Mouse (Mus musculus) left cerebral cortex, postnatal 10 days (tissue): ENCODE measurements around the gene Cela1. TPM values are rescaled to one million over a fixed set of nuclear protein-coding genes. Genes with fewer than 3 reads are reported as not detected.
A peak's percentile ranks its signal among the peaks of the same experiment; 100 is the strongest.

ENCODE experiments used
- DNase-seq, 2 experiments: peaks; one replicate each; pipeline ENCODE4 v3.0.0; 2021 to 2022; ENCODE audit warnings: low spot score in 2 of 2, mixed read lengths in 1 of 2; ENCODE audit errors: extremely low spot score in 1 of 2
- intact Hi-C: fragments of 180-260 bp; cut with DNase I; formaldehyde crosslinking; loops from one replicate; pipeline ENCODE4 v1.15.1; 2025
- total RNA-seq, 2 experiments: library from RNA; stranded (reverse); gene quantifications; 2 replicates each; pipeline ENCODE4 v1.2.3; 2021

Gene Cela1
- total RNA-seq, 2 experiments from 2014 or later = 1.6 to 2.2 TPM

GRCm38 (mm10) chr15:100708433-100709078 is 20.8 kb upstream of the Cela1 start:
- DNase-seq = no peak
- intact Hi-C loops = no loop called here

- DNase-seq = no peak
- intact Hi-C loops = no loop called here
These were observed 18.5 kb upstream of the Cela1 start for GRCm38 (mm10) chr15:100706226-100706625.

GRCm38 (mm10) chr15:100705376-100705775 is 17.7 kb upstream of the Cela1 start:
- no peak for DNase-seq
- intact Hi-C loops = no loop called here

GRCm38 (mm10) chr15:100703913-100704312 is 16.2 kb upstream of the Cela1 start:
- DNase-seq = no peak
- intact Hi-C loops = no loop called here

- intact Hi-C loops = no loop called here
- no peak for DNase-seq
These were observed 14.1 kb upstream of the Cela1 start for GRCm38 (mm10) chr15:100701856-100702255.

- intact Hi-C loops = no loop called here
- no peak for DNase-seq
These were observed 13.4 kb upstream of the Cela1 start for GRCm38 (mm10) chr15:100701108-100701507.

- no peak for DNase-seq
- intact Hi-C loops = no loop called here
These were observed 12.7 kb upstream of the Cela1 start for GRCm38 (mm10) chr15:100700424-100700823.

- DNase-seq = no peak
- intact Hi-C loops = no loop called here
These were observed 11.7 kb upstream of the Cela1 start for GRCm38 (mm10) chr15:100699386-100699785.

GRCm38 (mm10) chr15:100698078-100698477 is 10.4 kb upstream of the Cela1 start:
- intact Hi-C loops = no loop called here

GRCm38 (mm10) chr15:100694406-100694805 is 6.7 kb upstream of the Cela1 start:
- no peak for DNase-seq
- intact Hi-C loops = no loop called here

More at GRCm38 (mm10) chr15:100698078-100698477, 10.4 kb upstream of the Cela1 start:
- DNase-seq = no peak

- intact Hi-C loops = no loop called here
- DNase-seq = no peak
These were observed 4.3 kb upstream of the Cela1 start for GRCm38 (mm10) chr15:100691990-100692389.

GRCm38 (mm10) chr15:100686989-100687388 is 732 bp downstream of the Cela1 start:
- intact Hi-C loops = loop anchor here (10.0 kb wide), 1 partner anchor 162 kb away; no protein-coding TSS in a partner anchor
- DNase-seq = no peak

- DNase-seq = no peak
- intact Hi-C loops = loop anchor here (10.0 kb wide), 1 partner anchor 162 kb away; no protein-coding TSS in a partner anchor
These were observed 1.3 kb downstream of the Cela1 start for GRCm38 (mm10) chr15:100686434-100686833.

GRCm38 (mm10) chr15:100685849-100686248 is 1.9 kb downstream of the Cela1 start:
- intact Hi-C loops = loop anchor here (10.0 kb wide), 1 partner anchor 161 kb away; no protein-coding TSS in a partner anchor
- DNase-seq = no peak

- no peak for DNase-seq
- intact Hi-C loops = loop anchor here (10.0 kb wide), 1 partner anchor 160 kb away; no protein-coding TSS in a partner anchor
These were observed 2.5 kb downstream of the Cela1 start for GRCm38 (mm10) chr15:100685255-100685654.

- intact Hi-C loops = loop anchor here (5.0 to 10.0 kb wide), 3 partner anchors 67 to 217 kb away; partner anchors contain the start of genes Dazap2 and Letmd1
These were observed 3.3 kb downstream of the Cela1 start for GRCm38 (mm10) chr15:100684450-100684849.

GRCm38 (mm10) chr15:100683041-100683440 is 4.7 kb downstream of the Cela1 start:
- intact Hi-C loops = loop anchor here (5.0 to 10.0 kb wide), 3 partner anchors 66 to 216 kb away; partner anchors contain the start of genes Dazap2 and Letmd1
- peak; percentile 77 to 83 for DNase-seq

More at GRCm38 (mm10) chr15:100684450-100684849, 3.3 kb downstream of the Cela1 start:
- DNase-seq = no peak

GRCm38 (mm10) chr15:100681770-100682169 is 6.0 kb downstream of the Cela1 start:
- DNase-seq = no peak
- intact Hi-C loops = loop anchor here (5.0 to 10.0 kb wide), 3 partner anchors 64 to 214 kb away; partner anchors contain the start of genes Dazap2 and Letmd1

- DNase-seq = no peak
- intact Hi-C loops = loop anchor here (5.0 to 10.0 kb wide), 3 partner anchors 63 to 213 kb away; partner anchors contain the start of genes Dazap2 and Letmd1
These were observed 7.3 kb downstream of the Cela1 start for GRCm38 (mm10) chr15:100680381-100680780.

- intact Hi-C loops = no loop called here
- no peak for DNase-seq
These were observed 8.7 kb downstream of the Cela1 start for GRCm38 (mm10) chr15:100679005-100679404.
